Mouse (Mus musculus): ENCODE measurements around the gene Rpia. TPM values are rescaled to one million over a fixed set of nuclear protein-coding genes. Genes with fewer than 3 reads are reported as not detected.
A peak's percentile ranks its signal among the peaks of the same experiment; 100 is the strongest.
"Not testable (repeated sequence)": the region's sequence is repeated elsewhere in the genome, so short reads cannot be mapped to it uniquely, and the experiment has no call there.

Rpia gene
- polyA plus RNA-seq, 1 experiment from 2014 or later: 2.6 TPM

DNA sequence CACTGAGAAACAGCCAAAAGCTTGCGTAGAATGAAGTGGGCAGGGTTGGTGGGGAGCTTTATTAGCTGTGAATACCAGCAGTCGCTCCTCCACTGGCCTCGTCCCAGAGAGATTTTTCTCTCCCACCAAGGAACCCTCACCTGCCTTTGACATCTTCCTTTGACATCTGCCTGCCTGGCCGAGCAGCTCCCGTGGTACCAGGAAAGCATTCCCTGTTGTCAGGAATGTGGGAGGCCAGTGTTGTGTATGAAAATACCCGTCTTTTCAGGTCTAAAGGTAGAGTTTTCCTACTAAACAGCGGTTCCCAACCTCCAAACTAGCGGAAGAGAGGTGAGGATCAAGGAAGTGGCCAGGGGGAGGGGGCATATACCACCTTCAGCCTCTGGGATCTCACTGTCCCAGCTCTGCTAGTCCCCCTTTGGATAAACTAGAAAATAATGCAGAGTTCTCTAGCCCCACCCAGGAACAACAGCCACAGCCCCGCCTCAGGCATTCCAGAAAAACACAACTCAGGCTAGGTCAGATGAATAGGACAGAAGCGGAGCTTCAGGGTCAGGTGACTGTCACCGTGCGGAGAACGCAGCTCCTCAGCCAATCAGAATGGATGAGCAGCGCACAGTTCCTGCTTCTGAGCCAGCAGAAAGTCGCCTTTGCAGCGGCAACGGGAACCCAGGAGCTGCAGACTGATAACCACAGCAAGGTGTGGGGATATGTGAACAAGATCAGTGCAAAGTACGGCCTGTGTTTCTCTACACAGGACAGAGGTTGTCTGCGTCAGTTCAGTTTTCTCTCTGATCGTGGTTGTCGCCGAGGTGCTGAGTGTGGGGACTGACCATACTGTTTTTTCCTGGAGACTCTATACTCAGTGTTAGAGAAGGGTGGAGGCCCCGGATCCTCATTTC, 32.3 kb upstream of the Rpia start:
- WGBS: 5% methylated on average over 23 of the region's 23 CpGs
- peak overlapping the region; percentile 55 for H3K4me3 ChIP-seq (ENCODE audit: low read depth, low read length)
- no peaks in the 10 kb centered on the region; the same call in 1 of the 2 replicates for H3K27me3 ChIP-seq (ENCODE audit: control insufficient read depth, insufficient read depth, low read depth, low read length)
- H3K27ac ChIP-seq (ENCODE audit: low read length): peak overlapping the region; percentile 56
- peak overlapping the region; percentile 77 for H3K4me2 ChIP-seq (ENCODE audit: low read length)
- H3K36me3 ChIP-seq (ENCODE audit: control insufficient read depth, insufficient read depth, low read length): no peaks in the 10 kb centered on the region
- H3K9me3 ChIP-seq (replicated peaks; ENCODE audit: control insufficient read depth, low read length, poor library complexity, severe bottlenecking): no peaks in the 10 kb centered on the region
- no peaks in the 10 kb centered on the region for H3K4me1 ChIP-seq (ENCODE audit: control insufficient read depth, insufficient read depth, low read length)
- peak overlapping the region; percentile 59 for H3K9ac ChIP-seq (ENCODE audit: low read depth, low read length)
- ATAC-seq: peak; percentile 95

DNA sequence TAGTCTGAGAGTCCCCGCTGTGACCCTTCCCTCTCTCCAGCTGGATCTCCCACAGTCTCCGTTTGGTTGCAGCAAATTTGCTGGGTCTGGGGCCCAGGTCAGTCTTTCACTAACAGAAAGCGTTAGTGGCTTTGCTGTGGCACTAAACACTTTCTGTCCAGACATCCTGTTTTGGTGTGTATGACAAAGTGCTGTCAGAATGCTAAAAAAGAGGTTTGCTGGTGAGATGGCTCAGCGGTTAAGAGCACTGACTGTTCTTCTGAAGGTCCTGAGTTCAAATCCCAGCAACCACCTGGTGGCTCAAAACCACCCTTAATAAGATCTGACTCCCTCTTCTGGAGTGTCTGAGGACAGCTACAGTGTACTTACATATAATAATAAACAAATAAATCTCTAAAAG, 31.2 kb upstream of the Rpia start:
- H3K36me3 ChIP-seq (ENCODE audit: control insufficient read depth, insufficient read depth, low read length); H3K4me2 ChIP-seq (ENCODE audit: low read length); H3K9me3 ChIP-seq (replicated peaks; ENCODE audit: control insufficient read depth, low read length, poor library complexity, severe bottlenecking); H3K4me1 ChIP-seq (ENCODE audit: control insufficient read depth, insufficient read depth, low read length); H3K27me3 ChIP-seq (ENCODE audit: control insufficient read depth, insufficient read depth, low read depth, low read length); ATAC-seq; H3K9ac ChIP-seq (ENCODE audit: low read depth, low read length); H3K4me3 ChIP-seq (ENCODE audit: low read depth, low read length); H3K27ac ChIP-seq (ENCODE audit: low read length): not testable (repeated sequence)
- WGBS: 78% methylated on average over 4 of the region's 4 CpGs

DNA sequence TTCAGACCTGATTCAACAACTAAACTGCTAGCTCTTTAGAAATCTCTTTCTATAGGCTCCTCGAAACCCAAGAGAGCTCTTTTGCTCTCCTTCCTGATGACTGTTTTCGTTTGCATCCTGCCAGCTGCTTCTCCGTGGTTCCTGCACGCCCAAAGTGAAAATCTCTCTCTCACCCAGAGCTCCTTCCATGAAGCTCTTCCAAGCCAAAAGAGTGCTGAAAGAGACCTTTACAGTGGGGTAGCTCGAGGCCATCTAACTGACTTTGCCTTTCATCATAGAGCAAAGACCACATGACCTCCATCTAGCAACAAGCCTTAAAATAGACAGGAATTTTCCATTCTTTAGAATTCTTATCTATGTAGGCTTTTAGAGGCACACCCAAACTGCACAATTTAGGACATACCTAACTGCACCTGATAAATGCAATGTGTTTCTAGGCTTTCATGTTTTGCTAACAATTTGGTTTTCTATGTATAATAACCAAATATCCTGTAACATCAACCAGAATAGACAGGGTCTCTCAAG, 30.4 kb upstream of the Rpia start:
- ATAC-seq: no peak
- Histone ChIP-seq H3K4me3 (ENCODE audit: low read depth, low read length) (no peak overlapping the region), H3K4me2 (ENCODE audit: low read length) (no peak overlapping the region), H3K9ac (ENCODE audit: low read depth, low read length) (no peak overlapping the region), H3K27me3 (ENCODE audit: control insufficient read depth, insufficient read depth, low read depth, low read length) (no peaks in the 10 kb centered on the region; the same call in 1 of the 2 replicates), H3K9me3 (replicated peaks; ENCODE audit: control insufficient read depth, low read length, poor library complexity, severe bottlenecking) (no peaks in the 10 kb centered on the region), H3K27ac (ENCODE audit: low read length) (no peak overlapping the region), H3K4me1 (ENCODE audit: control insufficient read depth, insufficient read depth, low read length) (no peaks in the 10 kb centered on the region), H3K36me3 (ENCODE audit: control insufficient read depth, insufficient read depth, low read length) (no peaks in the 10 kb centered on the region)
- 74% methylated on average over 5 of the region's 5 CpGs for WGBS

DNA sequence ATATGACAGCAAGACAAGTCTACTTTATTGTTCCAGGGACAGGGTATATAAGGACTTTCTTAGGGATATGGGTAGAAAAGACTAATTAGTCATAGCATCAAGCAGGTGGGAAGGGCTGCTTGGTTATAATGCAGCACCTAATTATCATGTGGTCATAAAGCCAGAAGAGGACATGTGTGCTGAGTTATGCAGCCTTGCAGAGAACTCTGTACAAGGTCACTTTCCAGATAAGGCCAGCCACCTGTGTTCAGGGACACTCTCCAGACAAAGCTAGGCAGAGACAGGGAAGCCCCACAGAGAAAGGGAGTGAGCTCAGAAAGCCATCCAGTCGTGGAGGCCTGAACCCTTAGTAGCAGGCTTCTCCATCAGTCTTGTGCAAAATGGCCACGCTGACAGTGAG, 29.5 kb upstream of the Rpia start:
- Histone ChIP-seq H3K9ac (ENCODE audit: low read depth, low read length) (no peak overlapping the region), H3K27ac (ENCODE audit: low read length) (no peak overlapping the region), H3K36me3 (ENCODE audit: control insufficient read depth, insufficient read depth, low read length) (no peaks in the 10 kb centered on the region), H3K9me3 (replicated peaks; ENCODE audit: control insufficient read depth, low read length, poor library complexity, severe bottlenecking) (no peaks in the 10 kb centered on the region), H3K4me1 (ENCODE audit: control insufficient read depth, insufficient read depth, low read length) (no peaks in the 10 kb centered on the region), H3K27me3 (ENCODE audit: control insufficient read depth, insufficient read depth, low read depth, low read length) (no peaks in the 10 kb centered on the region; the same call in 1 of the 2 replicates), H3K4me3 (ENCODE audit: low read depth, low read length) (no peak overlapping the region), H3K4me2 (ENCODE audit: low read length) (no peak overlapping the region)
- 66% methylated on average over 2 of the region's 2 CpGs for WGBS
- ATAC-seq: no peak

GRCm38 (mm10) chr6:70815471-70815870, 23.4 kb upstream of the Rpia start:
- H3K9ac ChIP-seq (ENCODE audit: low read depth, low read length): no peak overlapping the region
- H3K36me3 ChIP-seq (ENCODE audit: control insufficient read depth, insufficient read depth, low read length): no peaks in the 10 kb centered on the region
- ATAC-seq: no peak
- H3K4me2 ChIP-seq (ENCODE audit: low read length): no peak overlapping the region
- no peaks in the 10 kb centered on the region for H3K4me1 ChIP-seq (ENCODE audit: control insufficient read depth, insufficient read depth, low read length)
- no peaks in the 10 kb centered on the region for H3K9me3 ChIP-seq (replicated peaks; ENCODE audit: control insufficient read depth, low read length, poor library complexity, severe bottlenecking)
- no peaks in the 10 kb centered on the region for H3K27me3 ChIP-seq (ENCODE audit: control insufficient read depth, insufficient read depth, low read depth, low read length)
- no peak overlapping the region for H3K4me3 ChIP-seq (ENCODE audit: low read depth, low read length)
- WGBS: 89% methylated on average over 8 of the region's 8 CpGs
- no peak overlapping the region for H3K27ac ChIP-seq (ENCODE audit: low read length)

DNA sequence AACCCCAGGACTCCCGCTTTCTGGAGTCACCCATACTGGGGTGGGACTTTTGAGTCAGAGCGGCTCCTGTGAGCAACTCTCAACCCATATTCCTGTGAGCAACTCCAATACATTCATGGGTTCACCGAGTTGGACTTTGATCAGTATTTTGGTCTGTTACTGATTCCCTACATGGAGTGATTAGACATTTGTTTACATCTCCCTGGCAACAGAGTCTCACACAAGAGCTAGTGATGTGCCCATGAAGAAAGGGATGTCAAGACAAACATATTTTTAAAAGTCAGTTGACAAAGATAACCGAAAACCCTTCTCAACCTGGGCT, 22.6 kb upstream of the Rpia start:
- ATAC-seq: no peak
- no peaks in the 10 kb centered on the region for H3K36me3 ChIP-seq (ENCODE audit: control insufficient read depth, insufficient read depth, low read length)
- H3K4me1 ChIP-seq (ENCODE audit: control insufficient read depth, insufficient read depth, low read length): no peaks in the 10 kb centered on the region
- WGBS: 85% methylated on average over 4 of the region's 4 CpGs
- H3K9ac ChIP-seq (ENCODE audit: low read depth, low read length): no peak overlapping the region
- H3K4me3 ChIP-seq (ENCODE audit: low read depth, low read length): no peak overlapping the region
- no peaks in the 10 kb centered on the region for H3K9me3 ChIP-seq (replicated peaks; ENCODE audit: control insufficient read depth, low read length, poor library complexity, severe bottlenecking)
- H3K27ac ChIP-seq (ENCODE audit: low read length): no peak overlapping the region
- H3K27me3 ChIP-seq (ENCODE audit: control insufficient read depth, insufficient read depth, low read depth, low read length): no peaks in the 10 kb centered on the region
- no peak overlapping the region for H3K4me2 ChIP-seq (ENCODE audit: low read length)

GRCm38 (mm10) chr6:70813921-70814628, 22.0 kb upstream of the Rpia start:
- H3K9ac ChIP-seq (ENCODE audit: low read depth, low read length): no peak overlapping the region
- WGBS: 89% methylated on average over 18 of the region's 18 CpGs
- no peak; the same call in 1 of the 2 replicates for ATAC-seq

GRCm38 (mm10) chr6:70812526-70812895, 20.5 kb upstream of the Rpia start:
- Histone ChIP-seq H3K36me3 (ENCODE audit: control insufficient read depth, insufficient read depth, low read length) (no peaks in the 10 kb centered on the region), H3K9ac (ENCODE audit: low read depth, low read length) (no peak overlapping the region), H3K27me3 (ENCODE audit: control insufficient read depth, insufficient read depth, low read depth, low read length) (no peaks in the 10 kb centered on the region), H3K9me3 (replicated peaks; ENCODE audit: control insufficient read depth, low read length, poor library complexity, severe bottlenecking) (no peaks in the 10 kb centered on the region), H3K4me1 (ENCODE audit: control insufficient read depth, insufficient read depth, low read length) (no peaks in the 10 kb centered on the region), H3K4me3 (ENCODE audit: low read depth, low read length) (no peak overlapping the region), H3K4me2 (ENCODE audit: low read length) (no peak overlapping the region), H3K27ac (ENCODE audit: low read length) (no peak overlapping the region)
- WGBS: 34% methylated on average over 4 of the region's 4 CpGs
- ATAC-seq: 0 out of 2 replicates have a peak, but pooled peaks have one; percentile 41

More at GRCm38 (mm10) chr6:70813921-70814628, 22.0 kb upstream of the Rpia start:
- Histone ChIP-seq H3K27me3 (ENCODE audit: control insufficient read depth, insufficient read depth, low read depth, low read length) (no peaks in the 10 kb centered on the region), H3K27ac (ENCODE audit: low read length) (no peak overlapping the region), H3K4me3 (ENCODE audit: low read depth, low read length) (no peak overlapping the region), H3K4me1 (ENCODE audit: control insufficient read depth, insufficient read depth, low read length) (no peaks in the 10 kb centered on the region), H3K36me3 (ENCODE audit: control insufficient read depth, insufficient read depth, low read length) (no peaks in the 10 kb centered on the region), H3K9me3 (replicated peaks; ENCODE audit: control insufficient read depth, low read length, poor library complexity, severe bottlenecking) (no peaks in the 10 kb centered on the region), H3K4me2 (ENCODE audit: low read length) (no peak overlapping the region)

All from midbrain, embryonic 16.5 days (tissue).